Mouse (Mus musculus) thymus, postnatal 14 days (tissue): ENCODE measurements around the gene Fgfbp3.
"Not testable (repeated sequence)": the region's sequence is repeated elsewhere in the genome, so short reads cannot be mapped to it uniquely, and the experiment has no call there.

Experiments
- DNase-seq: peaks from one replicate; pipeline ENCODE4 v3.0.0; 2021

Fgfbp3 gene

GRCm38 (mm10) chr19:36919466-36919865 lies at the start of gene Fgfbp3:
Gene Fgfbp3 (minus strand): TSS chr19:36919615.
- DNase-seq = peak; percentile 24

GRCm38 (mm10) chr19:36962544-36963260 lies 43.3 kb upstream of the Fgfbp3 start:
- not testable (repeated sequence) for DNase-seq

GRCm38 (mm10) chr19:36961320-36961719 lies 41.9 kb upstream of the Fgfbp3 start:
- no peak for DNase-seq

GRCm38 (mm10) chr19:36958331-36958730 lies 38.9 kb upstream of the Fgfbp3 start:
- no peak for DNase-seq

- DNase-seq = no peak
These were observed 34.3 kb upstream of the Fgfbp3 start for GRCm38 (mm10) chr19:36953637-36954206.

- DNase-seq = no peak
These were observed 20.6 kb upstream of the Fgfbp3 start for GRCm38 (mm10) chr19:36940064-36940463.

- no peak for DNase-seq
These were observed 18.6 kb upstream of the Fgfbp3 start for GRCm38 (mm10) chr19:36938008-36938407.

- no peak for DNase-seq
These were observed 16.9 kb upstream of the Fgfbp3 start for GRCm38 (mm10) chr19:36936285-36936684.

GRCm38 (mm10) chr19:36932613-36933012 lies 13.2 kb upstream of the Fgfbp3 start:
- peak; percentile 50 for DNase-seq

GRCm38 (mm10) chr19:36932097-36932496 lies 12.7 kb upstream of the Fgfbp3 start:
- DNase-seq = no peak

GRCm38 (mm10) chr19:36929816-36930215 lies 10.4 kb upstream of the Fgfbp3 start:
- no peak for DNase-seq

GRCm38 (mm10) chr19:36927800-36928361 lies 8.5 kb upstream of the Fgfbp3 start:
- DNase-seq = no peak

- DNase-seq = peak; percentile 28
These were observed 7.3 kb upstream of the Fgfbp3 start for GRCm38 (mm10) chr19:36926553-36927236.

GRCm38 (mm10) chr19:36925671-36926552 lies 6.5 kb upstream of the Fgfbp3 start, which contains the start of gene Btaf1:
Gene Btaf1 (plus strand): TSS chr19:36926079.
- peak; percentile 91 for DNase-seq

GRCm38 (mm10) chr19:36922936-36923335 lies 3.5 kb upstream of the Fgfbp3 start:
- no peak for DNase-seq

GRCm38 (mm10) chr19:36922015-36922414 lies 2.6 kb upstream of the Fgfbp3 start:
- DNase-seq = no peak

GRCm38 (mm10) chr19:36918441-36919301 lies 744 bp downstream of the Fgfbp3 start:
- peak; percentile 81 for DNase-seq

GRCm38 (mm10) chr19:36916876-36917389 lies 2.5 kb downstream of the Fgfbp3 start:
- no peak for DNase-seq

- DNase-seq = no peak
These were observed 3.2 kb downstream of the Fgfbp3 start for GRCm38 (mm10) chr19:36916206-36916605.

- no peak for DNase-seq
These were observed 6.4 kb downstream of the Fgfbp3 start for GRCm38 (mm10) chr19:36913064-36913463.

- no peak for DNase-seq
These were observed 8.9 kb downstream of the Fgfbp3 start for GRCm38 (mm10) chr19:36910424-36911045.
